Mouse (Mus musculus) midbrain, postnatal 0 days (tissue): Measurements from ENCODE around the gene Zranb3. TPM values are rescaled to one million over a fixed set of nuclear protein-coding genes. Genes with fewer than 3 reads are reported as not detected.

Experiments
- ATAC-seq: fragments of 200-750 bp; cut with Nextera tagmentation; 2 replicates; pipeline ENCODE4 v1.8.0; 2017; ENCODE audit warnings: moderate number of reproducible peaks, mild to moderate bottlenecking, moderate TSS enrichment, moderate library complexity; ENCODE audit not compliant: low FRiP score
- DNase-seq: peaks from one replicate; pipeline ENCODE4 v3.0.0-alpha.2; 2015; ENCODE audit warnings: low spot score
- H3K27ac ChIP-seq: fragments of 300-500 bp; sonication (generic); 2 replicates; pipeline ENCODE4 v1.5.1; 2014; ENCODE audit warnings: low read depth, mild to moderate bottlenecking, low read length, mixed read lengths
- H3K27me3 ChIP-seq: fragments of 300-500 bp; sonication (generic); 2 replicates; pipeline ENCODE4 v1.6.1; 2014; ENCODE audit warnings: low read length, control low read depth, mixed read lengths; ENCODE audit not compliant: insufficient read depth
- H3K36me3 ChIP-seq: fragments of 300-500 bp; sonication (generic); 2 replicates; pipeline ENCODE4 v1.6.1; 2014; ENCODE audit warnings: low read length, control low read depth, mixed read lengths; ENCODE audit not compliant: insufficient read depth
- H3K4me1 ChIP-seq: fragments of 300-500 bp; sonication (generic); 2 replicates; pipeline ENCODE4 v1.6.1; 2014; ENCODE audit warnings: mild to moderate bottlenecking, control low read depth, antibody characterized with exemption, low read length, mixed read lengths; ENCODE audit not compliant: insufficient read depth
- H3K4me2 ChIP-seq: fragments of 300-500 bp; sonication (generic); 2 replicates; pipeline ENCODE4 v1.6.1; 2014; ENCODE audit warnings: low read depth, mild to moderate bottlenecking, low read length, mixed read lengths; ENCODE audit not compliant: poor library complexity, severe bottlenecking
- H3K4me3 ChIP-seq: fragments of 300-500 bp; sonication (generic); 2 replicates; pipeline ENCODE4 v1.5.1; 2014; ENCODE audit warnings: low read depth, mild to moderate bottlenecking, low read length, moderate library complexity
- H3K9ac ChIP-seq: fragments of 300-500 bp; sonication (generic); replicated peaks from 2 replicates; pipeline ENCODE4 v1.6.1; 2014; ENCODE audit warnings: mild to moderate bottlenecking, low read length, moderate library complexity, mixed read lengths; ENCODE audit not compliant: poor library complexity, severe bottlenecking
- H3K9me3 ChIP-seq: fragments of 300-500 bp; sonication (generic); 2 replicates; pipeline ENCODE4 v1.6.1; 2016; ENCODE audit warnings: low read length, control low read depth
- CTCF ChIP-seq: IDR thresholded peaks from 2 replicates; pipeline ENCODE4 v1.5.1; 2016; ENCODE audit warnings: antibody characterized with exemption, mild to moderate bottlenecking
- WGBS: fragments of 180-500 bp; shearing (Covaris S2); extraction: QIAGEN DNeasy Blood & Tissue Kit; methylation state at CpG from one replicate; pipeline ENCODE4 v1.1.7; 2014; 5-methylcytosine and 5-hydroxymethylcytosine counted together
- polyA plus RNA-seq: library from polyadenylated mRNA; unstranded; fragments of >200 nt; fragmentation: Nextera tagmentation; extraction: Ambion mirVana; gene quantifications from 2 replicates; pipeline ENCODE4 v1.2.1, GENCODE M21; 2015
- total RNA-seq: library from RNA; depleted of rRNA; stranded (reverse); fragments of >200 nt; gene quantifications from 2 replicates; pipeline ENCODE4 v1.2.3, GENCODE M21; 2014

The Zranb3 gene
- total and polyA plus RNA-seq, 2 experiments from 2014 or later, result 2.9 to 4.2 TPM

DNA sequence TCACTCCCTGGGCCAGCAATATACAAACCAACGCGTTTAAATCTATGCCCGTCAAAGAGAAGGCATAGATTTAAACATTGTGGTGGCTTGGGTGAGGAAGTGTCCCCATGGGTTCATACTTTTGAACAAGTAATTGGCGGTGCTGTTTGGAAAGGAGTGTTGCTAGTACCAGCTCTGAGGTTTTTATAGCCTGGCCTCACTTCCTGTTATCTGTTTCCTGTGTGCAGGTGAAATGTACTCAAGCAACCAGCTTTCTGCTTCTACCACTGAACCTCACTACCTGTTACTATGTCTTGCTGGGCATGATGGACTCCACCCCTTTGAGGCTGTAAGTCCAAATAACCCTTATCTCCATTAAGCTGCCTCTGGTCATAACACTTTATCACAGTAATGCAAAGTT, 45.6 kb downstream of the Zranb3 start:
- no peak for ATAC-seq
- no peak for DNase-seq
- Histone ChIP-seq H3K9ac (no peak overlapping the region), H3K27me3 (no peaks in the 10 kb centered on the region), H3K9me3 (no peaks in the 10 kb centered on the region), H3K36me3 (no peaks in the 10 kb centered on the region), H3K27ac (no peak overlapping the region), H3K4me1 (no peaks in the 10 kb centered on the region), H3K4me2 (no peak overlapping the region), H3K4me3 (no peak overlapping the region)
- WGBS, result over 99% methylated on average over 4 of the region's 4 CpGs
- TF ChIP-seq CTCF, result no peak

DNA sequence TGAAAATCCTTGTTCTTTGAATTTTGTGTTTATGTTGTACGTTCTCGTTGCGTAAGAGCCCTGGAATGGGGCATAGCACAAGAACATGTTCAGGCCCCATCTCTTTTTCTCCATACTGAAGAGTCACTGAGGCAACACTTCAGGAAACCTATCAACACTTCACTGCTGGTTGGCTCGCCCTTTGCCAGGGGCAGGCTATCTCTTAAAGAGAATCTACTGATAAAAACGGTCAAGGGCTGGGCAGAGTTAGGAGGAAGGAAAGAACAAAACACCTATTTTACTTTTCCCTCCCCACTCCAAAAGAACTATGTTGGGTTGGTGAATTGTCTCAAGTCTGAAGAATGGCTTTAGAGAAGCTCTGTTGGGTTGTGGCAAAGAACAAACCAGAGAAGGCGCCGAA, 55.9 kb downstream of the Zranb3 start:
- Histone ChIP-seq H3K4me2 (no peak overlapping the region), H3K9ac (no peak overlapping the region), H3K4me3 (no peak overlapping the region), H3K27ac (no peak overlapping the region), H3K27me3 (no peaks in the 10 kb centered on the region), H3K9me3 (no peaks in the 10 kb centered on the region), H3K4me1 (no peaks in the 10 kb centered on the region), H3K36me3 (no peaks in the 10 kb centered on the region)
- DNase-seq (no peak), ATAC-seq (no peak)
- no peak for TF ChIP-seq CTCF
- WGBS, result 95% methylated on average over 7 of the region's 7 CpGs

DNA sequence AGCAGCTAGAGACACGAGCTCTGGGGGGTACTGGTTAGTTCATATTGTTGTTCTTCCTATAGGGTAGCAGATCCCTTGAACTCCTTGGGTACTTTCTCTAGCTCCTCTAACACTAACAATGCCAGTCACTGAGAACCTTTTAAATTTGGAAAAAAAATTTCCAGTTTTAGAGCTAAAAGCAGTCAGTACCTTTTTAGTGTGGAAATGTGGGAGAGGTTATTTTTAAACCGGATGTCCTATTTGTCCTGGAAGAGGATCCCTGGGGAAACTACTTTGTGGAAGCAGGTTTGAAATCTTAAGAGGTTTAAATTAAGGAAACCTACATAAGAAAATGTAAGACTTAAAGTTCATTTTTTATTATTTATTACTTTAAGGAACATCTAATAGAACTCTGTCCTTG, 56.4 kb downstream of the Zranb3 start:
- ATAC-seq, result no peak
- H3K9me3 ChIP-seq, result no peaks in the 10 kb centered on the region
- WGBS, result 81% methylated on average over 2 of the region's 2 CpGs
- no peak overlapping the region for H3K4me2 ChIP-seq
- H3K27ac ChIP-seq, result no peak overlapping the region
- H3K4me3 ChIP-seq, result no peak overlapping the region
- TF ChIP-seq CTCF, result no peak
- no peak overlapping the region for H3K9ac ChIP-seq
- H3K4me1 ChIP-seq, result no peaks in the 10 kb centered on the region
- DNase-seq, result no peak
- no peaks in the 10 kb centered on the region for H3K36me3 ChIP-seq
- H3K27me3 ChIP-seq, result no peaks in the 10 kb centered on the region

DNA sequence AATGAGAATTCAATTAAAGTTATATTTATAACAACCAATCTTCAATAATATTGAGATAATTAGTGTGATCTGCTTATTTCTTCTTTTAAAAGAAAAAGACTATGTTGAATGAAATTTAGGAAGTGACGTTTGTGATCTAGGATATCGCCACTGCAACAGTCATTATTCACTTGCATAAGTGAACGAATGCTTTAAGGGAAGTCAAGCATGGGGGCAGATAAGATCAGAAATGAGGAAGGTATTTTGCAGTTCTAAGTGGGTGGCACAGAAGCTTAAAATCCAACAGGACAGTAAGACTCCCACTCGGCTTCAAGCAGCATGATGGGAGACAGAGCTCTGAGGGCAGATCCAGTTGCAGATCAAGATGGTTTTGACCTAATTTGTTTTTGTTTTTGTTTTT, 58.7 kb downstream of the Zranb3 start:
- no peak overlapping the region for H3K4me2 ChIP-seq
- H3K4me1 ChIP-seq, result no peaks in the 10 kb centered on the region
- no peaks in the 10 kb centered on the region for H3K27me3 ChIP-seq
- no peak overlapping the region for H3K27ac ChIP-seq
- no peaks in the 10 kb centered on the region for H3K9me3 ChIP-seq
- WGBS, result 99% methylated on average over 4 of the region's 4 CpGs
- TF ChIP-seq CTCF, result no peak
- no peak overlapping the region for H3K4me3 ChIP-seq
- DNase-seq, result no peak
- H3K9ac ChIP-seq, result no peak overlapping the region
- no peaks in the 10 kb centered on the region for H3K36me3 ChIP-seq
- no peak for ATAC-seq

DNA sequence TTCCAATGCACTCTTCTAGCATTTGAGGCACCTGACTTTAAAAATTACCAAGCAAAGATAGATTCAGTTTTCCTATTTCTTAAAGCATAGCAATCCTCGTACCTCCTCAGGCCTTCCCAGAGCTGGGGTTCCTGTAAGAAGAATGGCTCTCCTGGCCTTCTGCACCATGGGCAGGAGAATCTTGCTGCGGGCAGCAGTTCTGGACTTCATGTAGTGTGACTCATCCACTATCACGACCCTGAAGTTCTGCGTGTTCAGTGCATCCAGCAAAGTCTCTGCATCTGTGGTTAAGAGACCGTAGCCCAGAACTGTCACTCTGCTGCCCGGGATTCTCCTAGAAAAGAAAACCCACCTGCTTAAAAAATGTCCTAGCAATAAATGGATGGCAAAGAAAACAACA, 66.6 kb downstream of the Zranb3 start:
- H3K9me3 ChIP-seq, result no peaks in the 10 kb centered on the region
- H3K4me1 ChIP-seq, result no peaks in the 10 kb centered on the region
- 94% methylated on average over 6 of the region's 6 CpGs for WGBS
- H3K27me3 ChIP-seq, result no peaks in the 10 kb centered on the region
- H3K27ac ChIP-seq, result no peak overlapping the region
- no peak for DNase-seq
- H3K9ac ChIP-seq, result no peak overlapping the region
- H3K4me3 ChIP-seq, result no peak overlapping the region
- no peak for TF ChIP-seq CTCF
- ATAC-seq, result no peak
- H3K36me3 ChIP-seq, result no peaks in the 10 kb centered on the region
- no peak overlapping the region for H3K4me2 ChIP-seq

DNA sequence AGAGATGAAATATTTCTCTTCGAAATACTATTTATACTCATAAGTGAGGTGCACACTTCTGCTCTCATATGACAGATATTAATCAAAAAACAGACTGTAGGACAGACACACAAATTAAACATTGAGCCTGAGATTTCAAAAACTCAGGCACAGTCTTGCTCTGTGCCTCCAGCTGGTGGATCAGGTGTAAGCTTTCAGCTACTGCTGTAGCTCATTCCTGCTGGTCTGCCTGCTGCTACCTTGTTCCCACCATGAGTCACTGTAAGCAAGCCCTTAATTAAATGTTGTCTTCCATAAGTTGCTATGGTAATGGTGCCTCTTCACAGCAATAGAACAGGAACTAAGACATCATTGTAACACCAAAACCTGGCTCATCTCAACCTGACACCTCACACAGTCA, 70.7 kb downstream of the Zranb3 start:
- ATAC-seq (no peak), DNase-seq (no peak)
- TF ChIP-seq CTCF, result no peak
- Histone ChIP-seq H3K36me3 (no peaks in the 10 kb centered on the region), H3K4me1 (no peaks in the 10 kb centered on the region), H3K4me3 (no peak overlapping the region), H3K27me3 (no peaks in the 10 kb centered on the region), H3K9me3 (no peaks in the 10 kb centered on the region), H3K27ac (no peak overlapping the region), H3K4me2 (no peak overlapping the region), H3K9ac (no peak overlapping the region)
- WGBS, result 89% methylated on average over 1 of the region's 1 CpGs

- WGBS, result 85% methylated on average over 2 of the region's 2 CpGs
- Histone ChIP-seq H3K27me3 (no peaks in the 10 kb centered on the region), H3K36me3 (no peaks in the 10 kb centered on the region), H3K4me3 (no peak overlapping the region), H3K9me3 (no peaks in the 10 kb centered on the region), H3K9ac (no peak overlapping the region), H3K27ac (no peak overlapping the region), H3K4me1 (no peaks in the 10 kb centered on the region), H3K4me2 (no peak overlapping the region)
- ATAC-seq (no peak), DNase-seq (no peak)
- TF ChIP-seq CTCF, result no peak
These were observed 71.3 kb downstream of the Zranb3 start for GRCm38 (mm10) chr1:128031524-128031923.
